Mouse (Mus musculus): ENCODE data around the gene Grid1. TPM values are rescaled to one million over a fixed set of nuclear protein-coding genes. Genes with fewer than 3 reads are reported as not detected.

Gene Grid1
- polyA plus RNA-seq, 1 experiment from 2014 or later = 0.41 TPM

DNA sequence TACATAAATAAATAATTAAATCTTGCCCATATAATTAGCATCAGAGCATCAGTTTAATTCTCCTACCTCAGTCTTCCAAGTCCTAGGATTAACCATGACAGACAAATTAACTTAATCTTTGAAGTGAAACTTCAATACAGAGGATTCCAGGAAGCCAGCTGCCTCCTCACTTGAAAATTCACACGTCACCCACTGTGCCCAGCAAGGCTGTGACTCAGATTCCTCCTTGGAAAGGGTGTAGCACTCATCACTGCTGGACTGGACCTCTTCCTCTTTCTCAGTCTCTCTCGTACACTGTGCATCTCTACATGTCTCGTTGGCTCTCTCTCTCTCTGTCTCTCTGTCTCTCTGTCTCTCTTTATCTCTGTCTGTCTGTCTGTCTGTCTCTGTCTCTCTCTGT is 153.0 kb downstream of the Grid1 start:
- no peak overlapping the region for H3K4me3 ChIP-seq (replicated peaks)
- no peaks in the 10 kb centered on the region for H3K36me3 ChIP-seq
- H3K4me2 ChIP-seq (replicated peaks) = no peak overlapping the region
- no peaks in the 10 kb centered on the region for H3K9me3 ChIP-seq
- no peak for ATAC-seq
- no peaks in the 10 kb centered on the region for H3K4me1 ChIP-seq (replicated peaks)
- H3K9ac ChIP-seq = no peak overlapping the region
- WGBS = 77% methylated on average over 3 of the region's 3 CpGs
- no peak overlapping the region for H3K27ac ChIP-seq
- H3K27me3 ChIP-seq (replicated peaks) = no peaks in the 10 kb centered on the region

DNA sequence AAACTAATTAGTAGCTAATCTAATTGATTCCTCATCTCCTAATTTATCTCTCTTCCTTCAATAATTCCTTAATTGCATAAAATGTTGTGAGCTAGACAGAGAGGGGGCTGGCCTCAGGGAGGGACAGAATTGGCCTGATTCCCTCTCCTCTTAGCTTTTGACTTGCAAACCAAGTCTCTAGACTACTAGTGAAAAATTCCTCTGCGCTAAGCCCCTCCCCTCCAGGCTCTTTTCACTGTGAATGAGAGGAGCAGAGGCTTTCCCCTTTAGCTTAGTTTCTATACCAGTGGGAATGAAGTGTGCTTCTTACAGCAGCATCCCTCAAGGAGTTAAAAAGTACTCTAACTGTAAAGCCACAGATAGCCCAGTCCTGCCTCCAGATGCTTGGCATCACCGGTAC is 160.8 kb downstream of the Grid1 start:
- H3K4me2 ChIP-seq (replicated peaks) = no peak overlapping the region
- no peak overlapping the region for H3K9ac ChIP-seq
- H3K27me3 ChIP-seq (replicated peaks) = no peaks in the 10 kb centered on the region
- no peak overlapping the region for H3K27ac ChIP-seq
- H3K36me3 ChIP-seq = no peaks in the 10 kb centered on the region
- H3K4me1 ChIP-seq (replicated peaks) = no peaks in the 10 kb centered on the region
- no peaks in the 10 kb centered on the region for H3K9me3 ChIP-seq
- H3K4me3 ChIP-seq (replicated peaks) = no peak overlapping the region
- WGBS = 25% methylated on average over 2 of the region's 2 CpGs
- ATAC-seq = no peak

DNA sequence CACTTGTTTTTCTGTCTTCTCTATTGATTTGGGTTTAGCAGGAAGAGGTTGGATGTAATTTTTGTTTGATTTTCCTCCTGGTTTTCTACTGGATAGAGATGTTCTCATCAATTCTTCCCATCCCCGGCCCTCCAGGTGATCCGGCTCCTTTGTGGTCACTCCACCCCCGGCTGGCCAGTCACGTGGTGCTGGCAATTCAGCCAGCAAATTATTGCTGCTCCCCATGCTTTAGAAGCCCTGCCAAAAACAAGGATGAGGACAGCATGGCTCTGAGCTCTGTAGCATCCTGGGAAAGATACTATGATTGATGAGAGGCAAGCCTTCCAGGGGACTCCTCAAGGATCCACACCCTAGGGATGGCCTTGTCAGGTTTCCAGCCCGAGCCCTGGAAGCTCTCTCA is 169.2 kb downstream of the Grid1 start:
- H3K27me3 ChIP-seq (replicated peaks) = no peaks in the 10 kb centered on the region
- no peak overlapping the region for H3K9ac ChIP-seq
- ATAC-seq = no peak
- H3K4me1 ChIP-seq (replicated peaks) = no peaks in the 10 kb centered on the region
- H3K36me3 ChIP-seq = no peaks in the 10 kb centered on the region
- no peaks in the 10 kb centered on the region for H3K9me3 ChIP-seq
- H3K27ac ChIP-seq = no peak overlapping the region
- H3K4me2 ChIP-seq (replicated peaks) = no peak overlapping the region
- no peak overlapping the region for H3K4me3 ChIP-seq (replicated peaks)
- 59% methylated on average over 5 of the region's 5 CpGs for WGBS

DNA sequence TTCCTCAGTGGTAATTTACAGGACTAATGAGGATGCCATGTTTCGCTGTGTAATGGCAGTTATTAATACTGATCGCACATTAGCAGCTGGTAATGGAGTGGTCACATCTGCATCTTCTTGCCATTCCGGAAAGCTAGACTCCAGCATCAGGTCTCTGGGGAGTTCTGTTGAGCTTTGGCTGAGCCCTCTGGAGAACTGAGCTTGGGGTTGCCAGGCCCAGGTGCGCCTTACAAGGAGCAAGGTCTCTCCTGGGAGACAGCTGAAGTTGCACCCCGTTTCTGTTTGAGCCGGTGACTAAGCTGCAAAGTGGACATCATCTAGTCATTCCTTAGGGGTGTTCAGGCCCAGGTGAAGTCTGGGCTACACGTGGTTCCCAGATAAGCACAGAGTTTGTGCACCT is 186.8 kb downstream of the Grid1 start:
- no peaks in the 10 kb centered on the region for H3K4me1 ChIP-seq (replicated peaks)
- no peaks in the 10 kb centered on the region for H3K27me3 ChIP-seq (replicated peaks)
- no peak overlapping the region for H3K4me2 ChIP-seq (replicated peaks)
- no peaks in the 10 kb centered on the region for H3K9me3 ChIP-seq
- ATAC-seq = no peak
- 85% methylated on average over 7 of the region's 7 CpGs for WGBS
- no peak overlapping the region for H3K27ac ChIP-seq
- H3K9ac ChIP-seq = no peak overlapping the region
- no peaks in the 10 kb centered on the region for H3K36me3 ChIP-seq
- H3K4me3 ChIP-seq (replicated peaks) = no peak overlapping the region

DNA sequence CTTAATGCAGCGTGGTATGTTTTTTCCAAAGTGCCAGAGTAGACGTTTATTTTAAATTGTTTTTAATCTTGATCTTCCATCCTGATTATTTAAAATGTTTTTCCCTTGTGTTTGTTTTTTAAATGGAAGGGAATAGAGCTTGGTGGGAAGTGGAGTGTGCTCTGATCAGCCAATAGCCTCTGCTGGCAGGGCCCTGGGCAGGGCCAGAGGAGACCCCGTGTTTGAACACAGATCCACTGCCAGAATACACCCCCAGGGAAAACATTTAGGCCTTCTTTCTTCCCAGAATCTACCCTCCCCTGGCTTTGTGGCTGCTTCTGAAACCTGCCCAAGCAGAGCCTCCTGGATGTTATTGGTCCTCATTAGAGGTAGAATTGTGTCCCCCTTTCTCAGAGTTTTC is 188.8 kb downstream of the Grid1 start:
- 59% methylated on average over 3 of the region's 3 CpGs for WGBS
- Histone ChIP-seq H3K27me3 (replicated peaks) (no peaks in the 10 kb centered on the region), H3K27ac (no peak overlapping the region), H3K36me3 (no peaks in the 10 kb centered on the region), H3K4me3 (replicated peaks) (no peak overlapping the region), H3K4me2 (replicated peaks) (no peak overlapping the region), H3K4me1 (replicated peaks) (no peaks in the 10 kb centered on the region), H3K9me3 (no peaks in the 10 kb centered on the region), H3K9ac (no peak overlapping the region)
- no peak for ATAC-seq

DNA sequence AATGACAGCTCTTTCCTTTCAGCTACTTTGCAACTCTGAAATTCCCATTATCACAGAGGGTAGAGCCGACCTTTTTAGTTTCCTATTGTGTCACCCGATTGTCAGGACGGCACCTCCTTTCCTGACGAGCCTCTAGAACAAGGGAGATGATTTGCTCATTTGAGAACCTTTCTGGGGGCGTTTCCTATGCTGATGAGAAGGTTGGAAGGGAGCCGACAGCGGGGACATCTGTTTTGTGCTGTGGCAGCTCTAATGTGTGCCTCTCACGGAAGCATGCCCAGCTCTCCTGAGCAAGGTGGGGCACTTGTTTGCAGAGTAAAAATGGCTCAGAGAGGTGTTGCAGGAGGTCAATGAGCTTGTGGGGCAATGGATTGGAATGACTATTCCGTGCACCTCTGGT is 189.2 kb downstream of the Grid1 start:
- Histone ChIP-seq H3K9me3 (no peaks in the 10 kb centered on the region), H3K4me3 (replicated peaks) (no peak overlapping the region), H3K4me1 (replicated peaks) (no peaks in the 10 kb centered on the region), H3K4me2 (replicated peaks) (no peak overlapping the region), H3K36me3 (no peaks in the 10 kb centered on the region), H3K27me3 (replicated peaks) (no peaks in the 10 kb centered on the region), H3K27ac (no peak overlapping the region), H3K9ac (no peak overlapping the region)
- ATAC-seq = no peak
- WGBS = 18% methylated on average over 9 of the region's 9 CpGs

DNA sequence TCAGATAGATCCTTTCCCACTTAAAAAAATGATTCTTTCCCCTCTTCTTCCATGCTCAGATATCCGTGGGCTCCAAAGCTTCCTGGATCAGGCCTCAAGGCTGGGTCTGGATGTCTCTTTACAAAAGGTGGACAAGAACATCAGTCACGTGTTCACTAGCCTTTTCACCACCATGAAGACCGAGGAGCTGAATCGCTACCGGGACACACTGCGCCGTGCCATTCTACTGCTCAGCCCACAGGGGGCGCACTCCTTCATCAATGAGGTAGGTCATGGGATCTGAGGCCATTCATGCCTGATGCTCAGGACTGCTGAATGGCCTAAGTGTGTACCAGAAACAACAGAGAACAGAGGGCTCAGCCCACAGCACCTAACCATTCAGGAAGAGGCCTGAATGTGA is 206.8 kb downstream of the Grid1 start:
- no peaks in the 10 kb centered on the region for H3K4me1 ChIP-seq (replicated peaks)
- no peak overlapping the region for H3K9ac ChIP-seq
- H3K27ac ChIP-seq = no peak overlapping the region
- no peak overlapping the region for H3K4me2 ChIP-seq (replicated peaks)
- no peak overlapping the region for H3K4me3 ChIP-seq (replicated peaks)
- H3K36me3 ChIP-seq = no peaks in the 10 kb centered on the region
- H3K27me3 ChIP-seq (replicated peaks) = no peaks in the 10 kb centered on the region
- WGBS = 92% methylated on average over 8 of the region's 8 CpGs
- no peaks in the 10 kb centered on the region for H3K9me3 ChIP-seq
- ATAC-seq = no peak

DNA sequence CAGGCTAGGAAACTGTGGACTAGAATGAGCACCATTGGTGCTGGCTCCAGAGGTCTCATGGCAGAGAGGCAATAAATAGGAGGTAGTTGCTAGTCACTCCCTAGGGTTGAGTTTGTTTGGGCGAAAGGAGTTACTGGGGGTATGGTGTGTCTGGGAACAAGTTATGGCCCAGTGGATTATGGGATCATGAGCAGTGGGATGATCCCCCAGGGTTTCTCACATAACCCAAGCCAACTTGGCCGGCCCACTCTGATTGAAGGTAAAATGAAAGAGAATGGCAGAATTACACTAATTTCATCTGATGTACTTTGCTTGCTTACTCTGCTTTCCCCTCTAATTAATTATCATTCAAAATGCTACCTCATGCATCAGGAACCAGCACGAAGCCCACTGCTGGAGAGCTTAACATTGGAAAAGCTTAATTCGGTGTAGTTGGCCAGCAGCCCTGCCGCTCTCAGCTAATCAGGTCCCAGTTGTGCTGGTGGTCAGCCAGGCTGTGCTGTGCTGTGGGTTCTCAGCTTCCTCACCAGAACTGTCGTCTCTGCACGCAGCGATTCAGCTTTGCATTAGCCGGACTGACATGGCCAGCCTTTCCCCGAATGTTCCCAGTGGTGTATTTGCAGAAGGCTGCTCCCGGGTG is 207.7 kb downstream of the Grid1 start:
- Histone ChIP-seq H3K27ac (no peak overlapping the region), H3K4me1 (replicated peaks) (no peaks in the 10 kb centered on the region), H3K4me3 (replicated peaks) (no peak overlapping the region), H3K4me2 (replicated peaks) (no peak overlapping the region), H3K27me3 (replicated peaks) (no peaks in the 10 kb centered on the region), H3K36me3 (no peaks in the 10 kb centered on the region), H3K9me3 (no peaks in the 10 kb centered on the region), H3K9ac (no peak overlapping the region)
- 50% methylated on average over 11 of the region's 11 CpGs for WGBS
- ATAC-seq = no peak

DNA sequence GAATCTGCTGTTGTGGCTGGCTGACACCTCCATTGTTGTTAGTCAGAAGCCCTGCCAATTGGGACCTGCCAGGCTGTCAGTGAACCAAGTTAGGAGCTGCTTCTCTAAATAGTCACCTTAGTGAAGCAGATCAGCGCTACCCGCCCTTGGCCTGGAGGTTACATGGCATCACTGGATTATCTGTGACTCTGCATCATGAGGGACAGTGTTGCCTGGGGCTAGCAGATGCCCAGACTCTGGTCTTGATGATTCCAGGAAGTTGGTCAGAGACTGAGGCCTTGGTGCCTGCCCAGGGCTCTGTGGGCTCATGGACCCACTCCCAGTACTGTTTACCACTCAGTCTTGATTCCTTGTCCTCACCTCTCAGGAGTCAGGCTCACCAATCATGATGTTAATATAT is 209.7 kb downstream of the Grid1 start:
- H3K4me3 ChIP-seq (replicated peaks) = no peak overlapping the region
- H3K9me3 ChIP-seq = no peaks in the 10 kb centered on the region
- H3K27me3 ChIP-seq (replicated peaks) = no peaks in the 10 kb centered on the region
- no peak overlapping the region for H3K27ac ChIP-seq
- no peak overlapping the region for H3K9ac ChIP-seq
- 87% methylated on average over 2 of the region's 2 CpGs for WGBS
- ATAC-seq = no peak
- H3K36me3 ChIP-seq = no peaks in the 10 kb centered on the region
- H3K4me1 ChIP-seq (replicated peaks) = no peaks in the 10 kb centered on the region
- H3K4me2 ChIP-seq (replicated peaks) = no peak overlapping the region

DNA sequence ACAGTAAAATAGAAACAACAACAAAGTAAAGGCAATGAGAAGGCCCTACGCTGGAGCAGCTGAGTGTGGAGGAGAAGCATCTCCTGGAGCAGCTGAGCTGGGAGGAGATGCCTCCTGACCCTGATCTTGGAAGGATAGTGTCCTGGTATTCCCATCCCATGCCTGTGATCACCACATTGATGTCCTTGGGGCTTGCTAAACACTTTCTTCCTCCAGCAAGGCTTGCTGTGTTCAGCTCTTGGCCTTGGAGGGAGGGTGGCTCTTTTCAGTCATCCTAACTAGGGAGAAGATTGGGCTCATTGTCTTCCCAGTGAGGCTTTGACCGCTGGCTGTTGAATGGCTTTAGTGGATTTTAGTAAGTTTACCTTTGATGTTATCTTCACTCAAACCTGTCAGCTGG is 210.4 kb downstream of the Grid1 start:
- H3K9me3 ChIP-seq = no peaks in the 10 kb centered on the region
- no peaks in the 10 kb centered on the region for H3K36me3 ChIP-seq
- WGBS = 62% methylated on average over 2 of the region's 2 CpGs

DNA sequence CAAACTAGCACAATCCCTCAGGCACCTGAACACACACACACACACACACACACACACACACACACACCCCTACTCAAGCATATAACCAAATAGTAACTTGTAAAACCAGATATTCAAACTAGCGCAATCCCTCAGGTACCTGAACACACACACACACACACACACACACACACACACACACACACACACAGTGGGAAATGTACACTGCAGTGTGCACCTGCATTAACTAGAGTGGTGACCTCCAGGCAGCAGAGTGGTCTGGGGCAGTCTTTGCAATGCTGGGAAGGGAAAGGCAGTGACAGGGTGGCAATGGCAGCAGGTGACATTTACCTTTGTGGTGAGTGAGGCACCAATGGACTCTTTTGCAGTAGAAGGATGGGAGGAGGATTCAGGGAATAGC is 212.4 kb downstream of the Grid1 start:
- Histone ChIP-seq H3K4me3 (replicated peaks) (no peak overlapping the region), H3K4me1 (replicated peaks) (no peaks in the 10 kb centered on the region), H3K27me3 (replicated peaks) (no peaks in the 10 kb centered on the region), H3K36me3 (no peaks in the 10 kb centered on the region), H3K9me3 (no peaks in the 10 kb centered on the region), H3K27ac (no peak overlapping the region), H3K4me2 (replicated peaks) (no peak overlapping the region), H3K9ac (no peak overlapping the region)
- WGBS = 86% methylated on average over 1 of the region's 1 CpGs
- ATAC-seq = no peak

More for the DNA sequence above, 210.4 kb downstream of the Grid1 start:
- Histone ChIP-seq H3K27me3 (replicated peaks) (no peaks in the 10 kb centered on the region), H3K4me2 (replicated peaks) (no peak overlapping the region), H3K4me3 (replicated peaks) (no peak overlapping the region), H3K27ac (no peak overlapping the region), H3K9ac (no peak overlapping the region), H3K4me1 (replicated peaks) (no peaks in the 10 kb centered on the region)
- ATAC-seq = no peak

DNA sequence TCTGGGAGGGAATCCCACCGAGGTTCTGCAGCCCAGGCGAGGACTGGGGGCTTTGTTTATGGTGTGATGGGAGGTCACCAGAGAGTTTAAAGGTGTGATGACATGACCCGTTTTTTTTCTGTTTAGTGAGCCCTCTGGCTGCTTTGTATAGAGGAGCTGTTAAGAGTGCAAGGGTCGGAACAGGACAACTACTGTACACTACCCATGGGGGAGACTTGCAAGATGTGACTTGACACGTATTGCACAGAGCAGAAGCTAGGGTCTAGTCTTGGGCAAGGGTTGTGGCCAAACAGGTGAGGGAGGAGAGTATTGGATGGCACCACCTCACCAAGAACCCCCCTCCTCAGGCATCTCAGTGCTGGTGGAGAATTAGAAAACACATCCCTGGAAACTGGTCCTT is 224.4 kb downstream of the Grid1 start:
- Histone ChIP-seq H3K4me1 (replicated peaks) (no peaks in the 10 kb centered on the region), H3K9ac (no peak overlapping the region), H3K4me2 (replicated peaks) (no peak overlapping the region), H3K9me3 (no peaks in the 10 kb centered on the region), H3K27ac (no peak overlapping the region), H3K4me3 (replicated peaks) (no peak overlapping the region), H3K27me3 (replicated peaks) (no peaks in the 10 kb centered on the region), H3K36me3 (no peaks in the 10 kb centered on the region)
- WGBS = 47% methylated on average over 5 of the region's 5 CpGs
- no peak for ATAC-seq

DNA sequence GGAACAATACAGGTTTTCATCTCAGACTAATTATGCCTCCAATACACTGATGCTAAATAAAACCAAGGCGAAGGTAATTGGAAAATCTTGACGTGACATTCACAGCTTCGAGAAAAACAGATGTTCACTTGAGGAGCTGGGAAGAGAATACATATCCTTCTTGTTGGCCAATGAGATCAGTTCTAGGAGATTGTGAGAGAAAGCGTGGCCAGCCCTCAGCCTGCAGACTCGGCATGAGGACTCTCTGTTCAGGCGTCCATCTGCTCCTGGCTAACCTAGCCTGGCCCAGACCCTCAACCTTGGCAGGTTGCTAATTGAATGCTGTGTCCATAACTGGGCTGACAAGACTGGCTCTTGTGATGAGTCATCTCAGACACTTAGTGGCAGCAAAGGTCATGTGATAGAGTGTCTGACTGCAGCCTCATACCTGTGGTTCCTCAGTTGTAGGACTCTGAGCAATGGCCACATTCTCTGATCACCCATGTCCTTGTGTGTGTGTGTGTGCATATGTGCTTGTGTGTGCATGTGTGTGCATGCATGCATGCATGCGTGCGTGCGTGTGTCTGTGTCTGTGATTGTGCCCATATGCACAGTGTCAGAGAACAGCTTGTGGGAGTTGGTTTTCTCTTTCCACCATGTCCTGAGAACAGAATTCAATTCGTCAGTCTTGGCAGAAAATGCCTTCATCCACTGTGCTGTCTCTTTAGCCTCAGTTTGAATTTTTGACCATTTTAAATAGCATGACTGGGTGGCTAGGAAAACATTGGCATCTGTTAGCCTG is 225.2 kb downstream of the Grid1 start:
- H3K4me1 ChIP-seq (replicated peaks) = no peaks in the 10 kb centered on the region
- no peaks in the 10 kb centered on the region for H3K27me3 ChIP-seq (replicated peaks)
- H3K36me3 ChIP-seq = no peaks in the 10 kb centered on the region
- H3K9ac ChIP-seq = no peak overlapping the region
- no peak overlapping the region for H3K4me3 ChIP-seq (replicated peaks)
- 85% methylated on average over 10 of the region's 10 CpGs for WGBS
- H3K4me2 ChIP-seq (replicated peaks) = no peak overlapping the region
- no peak overlapping the region for H3K27ac ChIP-seq
- no peaks in the 10 kb centered on the region for H3K9me3 ChIP-seq
- no peak for ATAC-seq

All from intestine, embryonic 15.5 days (tissue).